ENCODE assay signal across 32 mouse cellular contexts in genomic region chr7:44949922-44950321, GRCm38 (mm10). TPM values are rescaled to one million over a fixed set of nuclear protein-coding genes. Genes with fewer than 3 reads are reported as not detected.
DNase-seq lines count a peak whose midpoint lies in the region; ATAC-seq and TF ChIP-seq lines count a peak whose summit lies in the region.
"Had no signal": no experiment of that assay in that cellular context is flagged by ENCODE, and none has a peak within 500 bp of the region (broad histone marks: within the 10 kb centered on the region; RNA-seq: fewer than 3 reads in every experiment).

No protein-coding gene starts in this region.

- DNase-seq in layer of hippocampus, adult 2 months (ENCODE audit: low spot score in 2 of 2): peak in 1 of 2 experiments; percentile 18
- DNase-seq in layer of hippocampus, adult 11-12 months (ENCODE audit: low spot score): no peak
- no peak for DNase-seq in midbrain, embryonic 10.5 days (ENCODE audit: low spot score)
- DNase-seq in midbrain, embryonic 11.5 days (ENCODE audit: low spot score, missing footprints): no peak
- peak; percentile 64 for DNase-seq in brain, adult 2 months (ENCODE audit: low read depth, low spot score)
- DNase-seq in embryonic facial prominence, embryonic 10.5 days (ENCODE audit: low spot score): no peak
- DNase-seq: adrenal gland, adult 8-10 months; adrenal gland, postnatal 25 days; cerebellum, adult 18-20 months; cerebellum, adult 9-10 months; cerebellum, postnatal 14 days; embryo, embryonic 11 days; gastrocnemius, postnatal 36 days; heart, postnatal 36 days had no signal

- H3K27ac ChIP-seq in layer of hippocampus, adult 2 months: peak overlapping the region; percentile 80
- no peak overlapping the region for H3K27ac ChIP-seq in midbrain, embryonic 10.5 days (replicated peaks)
- no peak overlapping the region for H3K27ac ChIP-seq in midbrain, embryonic 11.5 days (ENCODE audit: low read depth, low read length)
- H3K27ac ChIP-seq in embryonic facial prominence, embryonic 10.5 days (replicated peaks): no peak overlapping the region
- H3K27ac ChIP-seq in hindbrain, embryonic 13.5 days: no peak overlapping the region
- H3K27ac ChIP-seq in intestine, postnatal 0 days (ENCODE audit: low read depth, low read length): no peak overlapping the region
- H3K27ac ChIP-seq: forebrain, embryonic 10.5 days; forebrain, embryonic 13.5 days; hindbrain, embryonic 10.5 days; hindbrain, embryonic 14.5 days; hindbrain, postnatal 0 days had no signal

- no peak overlapping the region for H3K4me3 ChIP-seq in layer of hippocampus, adult 2 months
- H3K4me3 ChIP-seq in midbrain, embryonic 10.5 days: peak overlapping the region; percentile 16; the same call in 1 of the 2 replicates
- no peak overlapping the region for H3K4me3 ChIP-seq in midbrain, embryonic 11.5 days (ENCODE audit: low read depth, low read length)
- 0 out of 2 replicates have a peak overlapping the region, but pooled peaks have one; percentile 18 for H3K4me3 ChIP-seq in embryonic facial prominence, embryonic 10.5 days
- no peak overlapping the region for H3K4me3 ChIP-seq in hindbrain, embryonic 13.5 days
- no peak overlapping the region for H3K4me3 ChIP-seq in intestine, postnatal 0 days (ENCODE audit: low read depth, low read length)
- H3K4me3 ChIP-seq: forebrain, embryonic 10.5 days; forebrain, embryonic 13.5 days; hindbrain, embryonic 10.5 days had no signal

- peaks cover 20% of the 10 kb centered on the region for H3K4me1 ChIP-seq in midbrain, embryonic 10.5 days
- peaks cover 6% of the 10 kb centered on the region; the same call in 1 of the 2 replicates for H3K4me1 ChIP-seq in midbrain, embryonic 11.5 days (ENCODE audit: control insufficient read depth, insufficient read depth, low read length)
- H3K4me1 ChIP-seq in embryonic facial prominence, embryonic 10.5 days: peaks cover 19% of the 10 kb centered on the region
- peaks cover 21% of the 10 kb centered on the region for H3K4me1 ChIP-seq in hindbrain, embryonic 13.5 days (replicated peaks)
- H3K4me1 ChIP-seq in intestine, postnatal 0 days (replicated peaks; ENCODE audit: control insufficient read depth, insufficient read depth, low read length): peaks cover 4% of the 10 kb centered on the region; the same call in 1 of the 2 replicates

- no peaks in the 10 kb centered on the region for H3K36me3 ChIP-seq in midbrain, embryonic 10.5 days
- H3K36me3 ChIP-seq in midbrain, embryonic 11.5 days (ENCODE audit: control insufficient read depth, insufficient read depth, low read length): no peaks in the 10 kb centered on the region
- no peaks in the 10 kb centered on the region for H3K36me3 ChIP-seq in embryonic facial prominence, embryonic 10.5 days (replicated peaks)
- H3K36me3 ChIP-seq in hindbrain, embryonic 13.5 days: no peaks in the 10 kb centered on the region
- no peaks in the 10 kb centered on the region for H3K36me3 ChIP-seq in intestine, postnatal 0 days (ENCODE audit: control insufficient read depth, insufficient read depth)
- H3K36me3 ChIP-seq: forebrain, embryonic 10.5 days; hindbrain, embryonic 10.5 days had no signal

- TF ChIP-seq CTCF in layer of hippocampus, adult 2 months (conservative IDR thresholded peaks at IDR 0.05): no peak
- TF ChIP-seq CTCF in intestine, postnatal 0 days (IDR thresholded peaks at IDR 0.05; ENCODE audit: low read depth): no peak

- peaks cover 42% of the 10 kb centered on the region for H3K27me3 ChIP-seq in midbrain, embryonic 10.5 days (ENCODE audit: low read depth, poor library complexity, severe bottlenecking)
- peaks cover 21% of the 10 kb centered on the region for H3K27me3 ChIP-seq in midbrain, embryonic 11.5 days (ENCODE audit: control insufficient read depth, insufficient read depth, low read length)
- H3K27me3 ChIP-seq in embryonic facial prominence, embryonic 10.5 days (replicated peaks; ENCODE audit: low read depth, poor library complexity, severe bottlenecking): peaks cover 50% of the 10 kb centered on the region
- peaks cover 53% of the 10 kb centered on the region for H3K27me3 ChIP-seq in hindbrain, embryonic 13.5 days
- peaks cover 14% of the 10 kb centered on the region for H3K27me3 ChIP-seq in intestine, postnatal 0 days (replicated peaks; ENCODE audit: control insufficient read depth, insufficient read depth, low read length)

- no peak overlapping the region for H3K9ac ChIP-seq in midbrain, embryonic 11.5 days (ENCODE audit: low read length)
- H3K9ac ChIP-seq in hindbrain, embryonic 13.5 days: no peak overlapping the region
- no peak overlapping the region for H3K9ac ChIP-seq in intestine, postnatal 0 days (ENCODE audit: low read depth, low read length)
- H3K9ac ChIP-seq: forebrain, embryonic 13.5 days; hindbrain, embryonic 14.5 days had no signal

- 81% methylated on average over 6 of the region's 6 CpGs for WGBS in midbrain, embryonic 10.5 days
- WGBS in midbrain, embryonic 11.5 days: 80% methylated on average over 6 of the region's 6 CpGs
- 82% methylated on average over 6 of the region's 6 CpGs for WGBS in embryonic facial prominence, embryonic 10.5 days
- WGBS in hindbrain, embryonic 13.5 days: 76% methylated on average over 6 of the region's 6 CpGs
- 73% methylated on average over 6 of the region's 6 CpGs for WGBS in intestine, postnatal 0 days

- no peaks in the 10 kb centered on the region for H3K9me3 ChIP-seq in midbrain, embryonic 10.5 days (replicated peaks)
- H3K9me3 ChIP-seq in midbrain, embryonic 11.5 days (ENCODE audit: control insufficient read depth, low read length): no peaks in the 10 kb centered on the region
- no peaks in the 10 kb centered on the region for H3K9me3 ChIP-seq in embryonic facial prominence, embryonic 10.5 days
- H3K9me3 ChIP-seq in hindbrain, embryonic 13.5 days: no peaks in the 10 kb centered on the region
- H3K9me3 ChIP-seq in intestine, postnatal 0 days (ENCODE audit: control insufficient read depth): no peaks in the 10 kb centered on the region
- H3K9me3 ChIP-seq: forebrain, embryonic 10.5 days; forebrain, embryonic 13.5 days; hindbrain, embryonic 10.5 days had no signal

- no peak for ATAC-seq in midbrain, embryonic 11.5 days (ENCODE audit: low FRiP score)
- ATAC-seq in hindbrain, embryonic 13.5 days (ENCODE audit: low FRiP score): no peak
- ATAC-seq in intestine, postnatal 0 days: no peak
- ATAC-seq: activated CD4-positive, CD25-positive, alpha-beta regulatory T cell, adult 4 months; CD4-positive, CD25-positive, alpha-beta regulatory T cell, adult 4 months; forebrain, embryonic 13.5 days; forebrain, embryonic 16.5 days; hindbrain, postnatal 0 days; inflammation-experienced regulatory T-cells, adult 6 months had no signal

- no peak overlapping the region for H3K4me2 ChIP-seq in midbrain, embryonic 11.5 days
- no peak overlapping the region for H3K4me2 ChIP-seq in hindbrain, embryonic 13.5 days
- H3K4me2 ChIP-seq in intestine, postnatal 0 days (replicated peaks; ENCODE audit: low read depth): no peak overlapping the region
- H3K4me2 ChIP-seq: forebrain, embryonic 13.5 days; heart, embryonic 11.5 days; hindbrain, embryonic 14.5 days had no signal

RNA-seq across cellular contexts. Expression of gene Tsks, which starts 6.9 kb away (rescaled TPM):
- 1 to 10 TPM; 1.3 to 2.0 TPM for total RNA-seq in layer of hippocampus, adult 2 months (2021)
- polyA plus RNA-seq in midbrain, embryonic 10.5 days (2016; fragmentation: Nextera tagmentation; extraction: Ambion mirVana): 0.11 and 0.14 TPM in 2 replicates
- 0.07 TPM in 1 of 2 replicates, not detected in the other for polyA plus RNA-seq in midbrain, embryonic 11.5 days (2014; fragmentation: Nextera tagmentation; extraction: Ambion mirVana)
- polyA plus RNA-seq in embryonic facial prominence, embryonic 10.5 days (2016; fragmentation: Nextera tagmentation; extraction: Ambion mirVana): 0.14 and 0.30 TPM in 2 replicates
- 0.17 TPM in 1 of 2 replicates, not detected in the other for polyA plus RNA-seq in hindbrain, embryonic 13.5 days (2015; fragmentation: Nextera tagmentation; extraction: Ambion mirVana)
- polyA plus RNA-seq in intestine, postnatal 0 days (2015; fragmentation: Nextera tagmentation; extraction: Ambion mirVana): 0.13 TPM in 1 of 2 replicates, not detected in the other
- total RNA-seq: adrenal gland, adult 8-10 months; adrenal gland, postnatal 25 days; gastrocnemius, adult 8-10 months; gastrocnemius, postnatal 36 days; granulocyte monocyte progenitor cell, adult 5-6 weeks; heart, adult 8-10 months; heart, postnatal 36 days; hindbrain, postnatal 0 days had no signal
- polyA plus RNA-seq: activated CD4-positive, CD25-positive, alpha-beta regulatory T cell, adult 4 months; CD4-positive, CD25-positive, alpha-beta regulatory T cell, adult 4 months; embryonic facial prominence, embryonic 11.5 days; embryonic facial prominence, embryonic 14.5 days; forebrain, embryonic 13.5 days; heart, embryonic 11.5 days; heart, embryonic 14.5 days; inflammation-experienced regulatory T-cells, adult 6 months had no signal

RNA-seq across cellular contexts. Expression of gene Ap2a1, which starts 20.6 kb away (rescaled TPM):
- total RNA-seq in layer of hippocampus, adult 2 months (2021): 100 to 1,000 TPM; 298 to 305 TPM
- polyA plus RNA-seq in midbrain, embryonic 10.5 days (2016; fragmentation: Nextera tagmentation; extraction: Ambion mirVana): 74.2 and 77.0 TPM in 2 replicates
- polyA plus RNA-seq in midbrain, embryonic 11.5 days (2014; fragmentation: Nextera tagmentation; extraction: Ambion mirVana): 68.0 and 74.8 TPM in 2 replicates
- 75.1 and 77.1 TPM in 2 replicates for polyA plus RNA-seq in embryonic facial prominence, embryonic 10.5 days (2016; fragmentation: Nextera tagmentation; extraction: Ambion mirVana)
- polyA plus RNA-seq in hindbrain, embryonic 13.5 days (2015; fragmentation: Nextera tagmentation; extraction: Ambion mirVana): 105 and 108 TPM in 2 replicates
- 42.8 and 44.1 TPM in 2 replicates for polyA plus RNA-seq in intestine, postnatal 0 days (2015; fragmentation: Nextera tagmentation; extraction: Ambion mirVana)

RNA-seq across cellular contexts. Expression of gene Cpt1c, which starts 24.7 kb away (rescaled TPM):
- 100 to 1,000 TPM; 138 to 140 TPM for total RNA-seq in layer of hippocampus, adult 2 months (2021)
- polyA plus RNA-seq in midbrain, embryonic 10.5 days (2016; fragmentation: Nextera tagmentation; extraction: Ambion mirVana): 22.3 and 26.8 TPM in 2 replicates
- polyA plus RNA-seq in midbrain, embryonic 11.5 days (2014; fragmentation: Nextera tagmentation; extraction: Ambion mirVana): 20.8 and 21.8 TPM in 2 replicates
- polyA plus RNA-seq in embryonic facial prominence, embryonic 10.5 days (2016; fragmentation: Nextera tagmentation; extraction: Ambion mirVana): 18.5 and 18.8 TPM in 2 replicates
- polyA plus RNA-seq in hindbrain, embryonic 13.5 days (2015; fragmentation: Nextera tagmentation; extraction: Ambion mirVana): 52.2 and 56.3 TPM in 2 replicates
- polyA plus RNA-seq in intestine, postnatal 0 days (2015; fragmentation: Nextera tagmentation; extraction: Ambion mirVana): 3.5 and 4.5 TPM in 2 replicates
- total RNA-seq: granulocyte monocyte progenitor cell, adult 5-6 weeks had no signal

RNA-seq across cellular contexts. Expression of gene Prmt1, which starts 36.4 kb away (rescaled TPM):
- 100 to 1,000 TPM; 165 to 171 TPM for total RNA-seq in layer of hippocampus, adult 2 months (2021)
- 908 and 945 TPM in 2 replicates for polyA plus RNA-seq in midbrain, embryonic 10.5 days (2016; fragmentation: Nextera tagmentation; extraction: Ambion mirVana)
- 276 and 281 TPM in 2 replicates for polyA plus RNA-seq in midbrain, embryonic 11.5 days (2014; fragmentation: Nextera tagmentation; extraction: Ambion mirVana)
- 968 and 991 TPM in 2 replicates for polyA plus RNA-seq in embryonic facial prominence, embryonic 10.5 days (2016; fragmentation: Nextera tagmentation; extraction: Ambion mirVana)
- polyA plus RNA-seq in hindbrain, embryonic 13.5 days (2015; fragmentation: Nextera tagmentation; extraction: Ambion mirVana): 681 and 687 TPM in 2 replicates
- polyA plus RNA-seq in intestine, postnatal 0 days (2015; fragmentation: Nextera tagmentation; extraction: Ambion mirVana): 124 and 130 TPM in 2 replicates

RNA-seq across cellular contexts. Expression of gene Irf3, which starts 47.5 kb away (rescaled TPM):
- 10 to 100 TPM; 38.4 to 42.7 TPM for total RNA-seq in layer of hippocampus, adult 2 months (2021)
- 69.5 and 71.2 TPM in 2 replicates for polyA plus RNA-seq in midbrain, embryonic 10.5 days (2016; fragmentation: Nextera tagmentation; extraction: Ambion mirVana)
- polyA plus RNA-seq in midbrain, embryonic 11.5 days (2014; fragmentation: Nextera tagmentation; extraction: Ambion mirVana): 55.6 and 65.9 TPM in 2 replicates
- 70.3 and 77.5 TPM in 2 replicates for polyA plus RNA-seq in embryonic facial prominence, embryonic 10.5 days (2016; fragmentation: Nextera tagmentation; extraction: Ambion mirVana)
- polyA plus RNA-seq in hindbrain, embryonic 13.5 days (2015; fragmentation: Nextera tagmentation; extraction: Ambion mirVana): 66.7 and 68.3 TPM in 2 replicates
- polyA plus RNA-seq in intestine, postnatal 0 days (2015; fragmentation: Nextera tagmentation; extraction: Ambion mirVana): 53.2 and 56.4 TPM in 2 replicates

Comparison
In these comparisons a context has a peak if more than half of its experiments do, and no peak if none do; other contexts are left out.
1. H3K4me3 ChIP-seq: peak in midbrain, embryonic 10.5 days (single experiment) and embryonic facial prominence, embryonic 10.5 days (single experiment); none in layer of hippocampus, adult 2 months (single experiment), midbrain, embryonic 11.5 days (single experiment), hindbrain, embryonic 13.5 days (single experiment) and intestine, postnatal 0 days (single experiment).